Mouse (Mus musculus): ENCODE measurements around the gene Chrd.

- TF ChIP-seq ZNF384 (IDR thresholded peaks at IDR 0.05; ENCODE audit: low read depth, low read length): no peak
- TF ChIP-seq ZC3H11A (IDR thresholded peaks at IDR 0.05; ENCODE audit: borderline replicate concordance, low read depth, low read length): no peak
- TF ChIP-seq HCFC1 (IDR thresholded peaks at IDR 0.05; ENCODE audit: borderline replicate concordance, insufficient read depth, low read length): no peak
Measured at GRCm38 (mm10) chr16:20715161-20715560, 17.8 kb upstream of the Chrd start.

Measured in ES-E14 (cell line).